Mouse (Mus musculus) lung, postnatal 0 days (tissue): ENCODE measurements around the gene Cpm.

ENCODE experiments used
- CTCF ChIP-seq: IDR thresholded peaks from 2 replicates; pipeline ENCODE4 v1.5.1; 2016; ENCODE audit warnings: antibody characterized with exemption, mild to moderate bottlenecking
- EP300 ChIP-seq: IDR thresholded peaks from 2 replicates; pipeline ENCODE4 v1.6.1; 2016; ENCODE audit warnings: antibody characterized with exemption, mild to moderate bottlenecking, control low read depth

DNA sequence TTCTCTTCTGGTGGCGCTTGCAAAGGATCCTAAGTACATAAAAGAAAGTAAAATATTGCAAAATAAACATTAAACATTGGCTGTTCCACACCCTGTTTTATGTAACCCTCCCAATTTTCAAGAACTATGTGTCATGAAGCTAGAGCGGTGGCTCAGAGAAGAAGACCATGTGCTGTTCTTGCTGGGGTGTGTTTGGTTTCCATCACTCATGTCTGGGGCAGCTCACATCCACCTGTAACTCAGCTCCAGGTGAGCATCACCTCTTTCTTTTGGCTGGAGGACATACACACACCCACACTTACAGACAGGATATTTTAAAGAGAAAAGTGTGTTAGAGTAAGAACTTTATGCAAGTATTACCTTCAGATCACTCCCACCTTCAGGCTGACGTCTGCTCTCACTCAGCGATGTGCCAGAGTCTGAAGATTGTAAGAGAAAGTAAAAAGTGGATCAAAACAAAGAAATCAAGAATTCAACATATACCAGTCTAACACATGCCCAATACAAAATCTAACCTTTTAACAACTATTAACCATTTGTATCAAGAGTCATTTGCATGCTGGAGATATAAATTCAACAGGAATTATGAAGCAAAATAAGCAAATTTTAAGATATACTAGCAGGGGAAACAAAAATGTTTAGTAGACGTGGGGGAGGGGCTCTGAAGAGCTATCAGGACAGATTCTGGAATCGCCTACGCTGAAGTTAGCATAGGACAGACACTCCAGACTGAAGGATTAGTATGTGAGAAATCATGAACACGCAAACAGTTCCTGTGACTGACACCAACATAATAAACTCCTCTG is 66.9 kb downstream of the Cpm start:
- TF ChIP-seq CTCF (no peak), EP300 (no peak)
